Mouse (Mus musculus) heart, embryonic 13.5 days (tissue): ENCODE results near the gene Txndc15. TPM values are rescaled to one million over a fixed set of nuclear protein-coding genes. Genes with fewer than 3 reads are reported as not detected.

Experiments used
- ATAC-seq: fragments of 200-750 bp; cut with Nextera tagmentation; 2 replicates; pipeline ENCODE4 v1.8.0; 2017; ENCODE audit warnings: moderate TSS enrichment; ENCODE audit not compliant: insufficient number of reproducible peaks, low FRiP score, low TSS enrichment; ENCODE audit errors: extremely low read depth
- H3K27ac ChIP-seq: fragments of 300-500 bp; sonication (generic); replicated peaks from 2 replicates; pipeline ENCODE4 v1.5.1; 2015; ENCODE audit warnings: moderate library complexity, mild to moderate bottlenecking, inconsistent platforms
- H3K27me3 ChIP-seq: fragments of 300-500 bp; sonication (generic); replicated peaks from 2 replicates; pipeline ENCODE4 v1.6.1; 2015; ENCODE audit warnings: mild to moderate bottlenecking, inconsistent platforms
- H3K36me3 ChIP-seq: fragments of 300-500 bp; sonication (generic); 2 replicates; pipeline ENCODE4 v1.6.1; 2015; ENCODE audit warnings: mild to moderate bottlenecking, inconsistent platforms
- H3K4me1 ChIP-seq: fragments of 300-500 bp; sonication (generic); 2 replicates; pipeline ENCODE4 v1.6.1; 2015; ENCODE audit warnings: inconsistent platforms
- H3K4me2 ChIP-seq: fragments of 300-500 bp; sonication (generic); 2 replicates; pipeline ENCODE4 v1.6.1; 2015; ENCODE audit warnings: inconsistent platforms, mild to moderate bottlenecking, moderate library complexity
- H3K4me3 ChIP-seq: fragments of 300-500 bp; sonication (generic); 2 replicates; pipeline ENCODE4 v1.5.1; 2015; ENCODE audit warnings: moderate library complexity, mild to moderate bottlenecking, inconsistent platforms
- H3K9ac ChIP-seq: fragments of 300-500 bp; sonication (generic); 2 replicates; pipeline ENCODE4 v1.6.1; 2015; ENCODE audit warnings: inconsistent platforms, mild to moderate bottlenecking, moderate library complexity
- H3K9me3 ChIP-seq: fragments of 300-500 bp; sonication (generic); 2 replicates; pipeline ENCODE4 v1.6.1; 2016; ENCODE audit warnings: inconsistent platforms
- WGBS: fragments of 180-500 bp; shearing (Covaris S2); methylation state at CpG from one replicate; pipeline ENCODE4 v1.1.7; 2015; ENCODE audit warnings: mixed read lengths; 5-methylcytosine and 5-hydroxymethylcytosine counted together
- polyA plus RNA-seq: library from polyadenylated mRNA; unstranded; fragments of >200 nt; fragmentation: Nextera tagmentation; extraction: Ambion mirVana; gene quantifications from 2 replicates; pipeline ENCODE4 v1.2.1, GENCODE M21; 2015

Txndc15 gene
- 57.1 and 66.6 TPM in 2 replicates for polyA plus RNA-seq

- Histone ChIP-seq H3K9ac (peak within 1 kb of the TSS; percentile 92), H3K27ac (peak within 1 kb of the TSS; percentile 83), H3K4me3 (peak within 1 kb of the TSS; percentile 80), H3K4me1 (peaks cover 9% of the 10 kb centered on the region), H3K4me2 (peak within 1 kb of the TSS; percentile 76), H3K27me3 (no peaks in the 10 kb centered on the region), H3K36me3 (peaks cover 23% of the 10 kb centered on the region), H3K9me3 (no peaks in the 10 kb centered on the region)
- ATAC-seq, result peak; percentile 88
- 1% methylated on average over 61 of the region's 63 CpGs for WGBS
These were observed at the start of gene Txndc15 for GRCm38 (mm10) chr13:55714501-55715166. Gene Txndc15 (plus strand): TSS chr13:55714650.

DNA sequence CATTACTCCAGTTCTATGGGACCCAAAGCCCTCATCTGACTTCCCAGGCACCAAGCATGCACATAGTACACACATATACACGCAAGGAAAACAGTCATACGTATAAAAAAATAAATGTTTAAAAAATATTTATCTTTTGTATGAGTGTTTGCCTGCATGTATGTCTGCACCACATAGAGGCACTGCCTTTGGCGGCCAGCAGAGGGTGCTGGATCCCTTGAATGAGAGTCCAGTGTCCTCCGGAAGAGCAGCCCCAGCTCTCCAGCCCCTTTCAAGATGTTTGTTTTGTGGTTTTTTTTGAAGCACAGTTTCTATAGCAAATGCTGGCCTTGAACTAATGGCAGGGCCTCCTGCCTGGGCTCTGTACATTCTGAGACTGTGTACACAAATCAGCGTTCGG lies 45.9 kb upstream of the Txndc15 start:
- H3K27me3 ChIP-seq, result no peaks in the 10 kb centered on the region
- H3K27ac ChIP-seq, result no peak overlapping the region
- H3K4me3 ChIP-seq, result no peak overlapping the region
- H3K4me1 ChIP-seq, result no peaks in the 10 kb centered on the region
- no peak overlapping the region for H3K9ac ChIP-seq
- WGBS, result 84% methylated on average over 6 of the region's 6 CpGs
- H3K36me3 ChIP-seq, result peaks cover 97% of the 10 kb centered on the region
- H3K9me3 ChIP-seq, result 0 out of 2 replicates have a peak, but pooled peaks cover 4% of the 10 kb centered on the region
- no peak overlapping the region for H3K4me2 ChIP-seq
- ATAC-seq, result no peak

DNA sequence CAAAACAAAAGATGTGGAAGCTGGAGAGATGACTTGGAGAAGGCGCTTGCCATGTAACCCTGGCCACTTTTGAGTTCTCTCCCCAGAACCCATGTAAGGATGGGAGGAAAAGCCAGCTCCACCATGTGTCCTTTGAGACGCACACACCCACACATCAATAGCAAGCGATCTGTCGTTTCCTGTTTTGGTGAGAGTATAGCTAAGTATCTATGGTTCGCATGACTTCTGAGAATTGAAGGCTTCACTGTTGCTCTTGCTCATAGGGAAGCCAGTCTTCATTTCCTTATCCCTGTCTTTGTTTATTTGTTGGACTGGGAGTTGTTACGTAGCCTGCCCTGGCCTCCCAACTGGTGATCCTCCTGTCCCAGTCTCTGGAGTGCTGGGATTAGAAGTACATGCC lies 41.7 kb upstream of the Txndc15 start:
- Histone ChIP-seq H3K4me3 (no peak overlapping the region), H3K9ac (no peak overlapping the region), H3K4me1 (no peaks in the 10 kb centered on the region), H3K9me3 (0 out of 2 replicates have a peak, but pooled peaks cover 4% of the 10 kb centered on the region), H3K36me3 (peaks cover 94% of the 10 kb centered on the region), H3K4me2 (no peak overlapping the region), H3K27me3 (no peaks in the 10 kb centered on the region), H3K27ac (no peak overlapping the region)
- no peak for ATAC-seq
- WGBS, result 93% methylated on average over 6 of the region's 6 CpGs

DNA sequence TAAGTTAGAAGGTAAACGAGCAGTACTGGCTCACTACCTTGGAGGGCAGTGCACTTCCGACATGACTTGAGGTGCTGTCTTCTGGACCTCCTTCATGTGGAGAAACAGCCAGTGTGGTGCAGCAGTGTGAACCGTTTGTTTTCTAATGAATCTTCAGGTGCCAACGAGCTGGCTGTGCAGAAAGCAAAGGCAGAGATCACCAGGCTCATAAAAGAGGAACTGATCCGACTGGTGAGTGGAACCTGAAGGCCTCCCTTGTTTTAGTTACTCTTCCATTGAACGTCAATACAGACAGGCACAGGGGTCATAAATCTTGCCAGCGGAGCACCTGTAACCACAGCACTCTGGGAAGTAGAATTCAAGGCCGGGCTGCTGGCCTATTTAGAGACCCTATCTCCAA lies 37.1 kb upstream of the Txndc15 start:
- H3K4me3 ChIP-seq, result no peak overlapping the region
- H3K9me3 ChIP-seq, result no peaks in the 10 kb centered on the region
- H3K9ac ChIP-seq, result no peak overlapping the region
- H3K4me1 ChIP-seq, result no peaks in the 10 kb centered on the region
- 81% methylated on average over 8 of the region's 8 CpGs for WGBS
- no peak overlapping the region for H3K27ac ChIP-seq
- H3K27me3 ChIP-seq, result no peaks in the 10 kb centered on the region
- H3K4me2 ChIP-seq, result no peak overlapping the region
- ATAC-seq, result no peak
- H3K36me3 ChIP-seq, result peaks cover 88% of the 10 kb centered on the region

DNA sequence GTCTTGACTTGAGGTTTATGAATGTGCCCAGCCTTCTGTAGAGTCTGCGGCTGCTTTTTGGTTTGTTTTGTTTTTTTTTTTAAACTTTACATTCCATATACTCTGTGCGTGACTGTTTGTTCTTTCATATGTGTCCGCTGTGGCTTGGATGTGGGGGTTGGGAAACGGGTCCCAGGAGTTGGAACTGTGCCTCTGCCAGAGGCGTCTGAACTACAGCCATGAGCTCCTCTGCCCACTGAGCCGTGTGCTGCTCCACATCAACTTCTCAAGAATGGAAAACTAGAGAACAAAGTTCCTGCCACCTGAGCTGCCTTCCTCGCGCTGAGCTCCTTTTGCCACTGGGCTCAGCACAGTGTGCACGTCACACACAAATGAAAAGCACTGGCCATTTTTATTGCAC lies 32.2 kb upstream of the Txndc15 start:
- H3K4me2 ChIP-seq, result no peak overlapping the region
- peaks cover 43% of the 10 kb centered on the region for H3K36me3 ChIP-seq
- no peak overlapping the region for H3K27ac ChIP-seq
- 85% methylated on average over 9 of the region's 9 CpGs for WGBS
- H3K4me1 ChIP-seq, result peaks cover 8% of the 10 kb centered on the region
- no peaks in the 10 kb centered on the region for H3K9me3 ChIP-seq
- H3K27me3 ChIP-seq, result no peaks in the 10 kb centered on the region
- H3K4me3 ChIP-seq, result no peak overlapping the region
- H3K9ac ChIP-seq, result no peak overlapping the region
- no peak for ATAC-seq

GRCm38 (mm10) chr13:55683581-55683980 lies 30.9 kb upstream of the Txndc15 start:
- Histone ChIP-seq H3K9ac (no peak overlapping the region), H3K4me3 (no peak overlapping the region), H3K4me2 (no peak overlapping the region), H3K27ac (no peak overlapping the region), H3K27me3 (no peaks in the 10 kb centered on the region), H3K9me3 (no peaks in the 10 kb centered on the region), H3K4me1 (peaks cover 20% of the 10 kb centered on the region), H3K36me3 (peaks cover 29% of the 10 kb centered on the region)
- 72% methylated on average over 3 of the region's 3 CpGs for WGBS
- ATAC-seq, result no peak

- H3K9ac ChIP-seq, result 0 out of 2 replicates have a peak overlapping the region, but pooled peaks have one; percentile 24
- peaks cover 20% of the 10 kb centered on the region for H3K4me1 ChIP-seq
- ATAC-seq, result no peak
- H3K36me3 ChIP-seq, result peaks cover 5% of the 10 kb centered on the region; the same call in 1 of the 2 replicates
- WGBS, result 52% methylated on average over 9 of the region's 9 CpGs
- H3K27me3 ChIP-seq, result no peaks in the 10 kb centered on the region
- peak overlapping the region; percentile 40 for H3K4me2 ChIP-seq
- H3K4me3 ChIP-seq, result no peak overlapping the region
- H3K27ac ChIP-seq, result no peak overlapping the region
- H3K9me3 ChIP-seq, result no peaks in the 10 kb centered on the region
These were observed 28.3 kb upstream of the Txndc15 start for GRCm38 (mm10) chr13:55686107-55686633.

DNA sequence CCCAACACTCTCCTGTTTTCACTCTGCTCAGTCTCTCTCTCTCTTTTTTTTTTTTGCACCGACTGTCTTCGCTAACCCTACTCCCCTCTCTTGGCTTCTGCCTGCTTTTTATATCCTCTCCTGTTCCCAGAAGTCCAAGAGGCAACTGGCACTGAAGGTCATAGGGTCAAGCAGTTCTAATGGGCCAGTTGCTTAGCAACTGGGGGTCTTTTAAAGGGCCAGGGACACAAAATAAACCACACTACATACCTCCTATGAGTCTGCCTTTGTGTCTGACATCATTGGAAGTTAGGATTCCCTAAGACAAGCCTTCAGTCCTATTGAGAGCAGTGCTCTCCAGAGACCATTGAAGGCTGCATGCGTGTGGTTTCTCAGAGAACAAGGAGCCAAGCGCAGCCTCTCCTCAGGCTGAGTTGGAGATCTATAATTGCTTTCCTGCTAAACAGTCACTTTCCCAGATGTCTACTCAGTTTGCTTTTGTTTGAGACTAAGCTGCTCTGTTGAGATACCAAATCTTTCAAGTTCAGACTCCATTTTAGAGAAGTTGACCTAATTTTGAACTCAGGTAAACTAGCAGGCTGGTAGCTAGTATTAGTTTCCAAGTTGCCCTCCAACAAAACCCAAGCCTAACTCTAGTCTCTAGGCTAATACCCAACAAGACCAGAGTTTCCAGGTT lies 26.4 kb upstream of the Txndc15 start:
- Histone ChIP-seq H3K27me3 (no peaks in the 10 kb centered on the region), H3K27ac (peak overlapping the region; percentile 32; the same call in 1 of the 2 replicates), H3K4me3 (no peak overlapping the region), H3K9ac (peak overlapping the region; percentile 42; the same call in 1 of the 2 replicates), H3K36me3 (no peaks in the 10 kb centered on the region), H3K9me3 (no peaks in the 10 kb centered on the region), H3K4me1 (peaks cover 26% of the 10 kb centered on the region), H3K4me2 (no peak overlapping the region)
- WGBS, result 46% methylated on average over 4 of the region's 4 CpGs
- ATAC-seq, result no peak

DNA sequence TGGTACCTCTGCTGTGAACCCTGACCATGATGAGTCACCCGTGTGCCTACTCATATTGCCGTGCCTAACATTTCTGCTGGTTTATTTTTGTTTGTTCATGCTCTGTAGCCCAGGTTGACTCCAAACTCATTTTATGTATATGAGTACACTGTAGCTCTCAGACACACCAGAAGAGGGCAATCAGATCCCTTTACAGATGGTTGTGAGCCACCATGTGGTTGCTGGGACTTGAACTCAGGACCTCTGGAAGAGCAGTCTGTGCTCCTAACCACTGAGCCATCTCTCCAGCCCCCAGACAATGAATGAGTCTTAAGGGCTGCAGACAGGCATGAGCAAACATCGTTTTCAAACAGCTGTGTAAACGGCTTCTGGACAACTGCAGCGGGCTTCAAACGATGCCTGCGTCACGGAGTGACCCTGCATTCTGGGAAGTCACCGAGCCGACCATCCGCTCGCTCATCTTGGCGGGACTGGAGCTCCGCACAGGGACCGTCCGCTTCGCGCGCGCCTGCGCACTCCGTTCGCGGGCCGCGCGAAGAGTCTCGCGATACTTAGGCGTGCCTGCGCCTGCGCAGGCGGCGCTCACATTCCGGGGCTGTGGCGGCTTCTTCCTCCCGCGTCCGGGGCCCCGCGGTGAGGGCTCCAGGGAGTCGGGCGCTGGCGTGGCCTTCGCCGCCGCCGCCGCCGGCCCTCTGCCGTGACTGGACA lies 21.8 kb upstream of the Txndc15 start, which contains the start of gene B230219D22Rik:
Gene B230219D22Rik, plus strand, starts transcription at position 590 of the 708 bp plus-strand sequence.
- H3K27ac ChIP-seq, result peak within 1 kb of the TSS; percentile 97
- ATAC-seq, result peak; percentile 94
- WGBS, result 2% methylated on average over 51 of the region's 51 CpGs

GRCm38 (mm10) chr13:55693243-55693721 lies 21.2 kb upstream of the Txndc15 start:
- H3K9ac ChIP-seq, result peak overlapping the region; percentile 100
- H3K4me3 ChIP-seq, result peak overlapping the region; percentile 79
- H3K36me3 ChIP-seq, result peaks cover 3% of the 10 kb centered on the region
- peak; percentile 51; the same call in 1 of the 2 replicates for ATAC-seq
- no peaks in the 10 kb centered on the region for H3K27me3 ChIP-seq
- H3K4me2 ChIP-seq, result peak overlapping the region; percentile 90
- H3K9me3 ChIP-seq, result no peaks in the 10 kb centered on the region
- WGBS, result under 1% methylated on average over 62 of the region's 70 CpGs
- peaks cover 35% of the 10 kb centered on the region for H3K4me1 ChIP-seq
- peak overlapping the region; percentile 97 for H3K27ac ChIP-seq

More for the DNA sequence above, 21.8 kb upstream of the Txndc15 start, which contains the start of gene B230219D22Rik:
- H3K4me2 ChIP-seq, result peak within 1 kb of the TSS; percentile 90
- peak within 1 kb of the TSS; percentile 79 for H3K4me3 ChIP-seq
- H3K9me3 ChIP-seq, result no peaks in the 10 kb centered on the region
- H3K27me3 ChIP-seq, result no peaks in the 10 kb centered on the region
- H3K9ac ChIP-seq, result peak within 1 kb of the TSS; percentile 100
- H3K4me1 ChIP-seq, result peaks cover 41% of the 10 kb centered on the region
- H3K36me3 ChIP-seq, result no peaks in the 10 kb centered on the region

GRCm38 (mm10) chr13:55694110-55694509 lies 20.3 kb upstream of the Txndc15 start:
- Histone ChIP-seq H3K27ac (peak overlapping the region; percentile 97), H3K36me3 (peaks cover 11% of the 10 kb centered on the region)
- 14% methylated on average over 8 of the region's 8 CpGs for WGBS

More at GRCm38 (mm10) chr13:55694110-55694509, 20.3 kb upstream of the Txndc15 start:
- H3K4me3 ChIP-seq, result peak overlapping the region; percentile 79
- peaks cover 34% of the 10 kb centered on the region for H3K4me1 ChIP-seq
- peak overlapping the region; percentile 90 for H3K4me2 ChIP-seq
- ATAC-seq, result no peak
- H3K27me3 ChIP-seq, result no peaks in the 10 kb centered on the region
- H3K9ac ChIP-seq, result peak overlapping the region; percentile 100
- H3K9me3 ChIP-seq, result no peaks in the 10 kb centered on the region
